Mouse (Mus musculus) erythroblast, embryonic 14.5 days (primary cell): ENCODE results near the gene Cgref1. TPM values are rescaled to one million over a fixed set of nuclear protein-coding genes. Genes with fewer than 3 reads are reported as not detected.

ENCODE experiments used
- H3K27me3 ChIP-seq: 2 replicates; pipeline ENCODE4 v1.6.1; 2012; ENCODE audit warnings: inconsistent platforms; ENCODE audit not compliant: control insufficient read depth
- H3K36me3 ChIP-seq: 2 replicates; pipeline ENCODE4 v1.6.1; 2012; ENCODE audit warnings: mild to moderate bottlenecking, inconsistent platforms; ENCODE audit not compliant: control insufficient read depth
- H3K4me1 ChIP-seq: 2 replicates; pipeline ENCODE4 v1.6.1; 2012; ENCODE audit warnings: inconsistent platforms; ENCODE audit not compliant: control insufficient read depth
- H3K4me3 ChIP-seq: replicated peaks from 2 replicates; pipeline ENCODE3; 2012; ENCODE audit warnings: moderate library complexity, mild to moderate bottlenecking, inconsistent platforms
- H3K9me3 ChIP-seq: 2 replicates; pipeline ENCODE4 v1.6.1; 2012; ENCODE audit warnings: low read length, inconsistent platforms, mixed read lengths; ENCODE audit not compliant: control insufficient read depth
- GATA1 ChIP-seq: IDR thresholded peaks from 2 replicates; pipeline ENCODE4 v1.6.1; 2012; ENCODE audit warnings: low read length, inconsistent platforms, mixed read lengths
- TAL1 ChIP-seq: IDR thresholded peaks from 3 replicates; pipeline ENCODE4 v1.6.1; 2012; ENCODE audit warnings: low read length, inconsistent platforms, mixed read lengths
- polyA plus RNA-seq: library from polyadenylated mRNA; stranded (reverse); fragments of >175 nt; gene quantifications from 2 replicates; pipeline ENCODE4 v1.2.3, GENCODE M21; 2012

Gene Cgref1
- polyA plus RNA-seq, 1 experiment: not detected

GRCm38 (mm10) chr5:30961545-30962505 lies 16.4 kb upstream of the Cgref1 start:
- Histone ChIP-seq H3K4me1 (peaks cover 39% of the 10 kb centered on the region), H3K36me3 (peaks cover 22% of the 10 kb centered on the region), H3K4me3 (no peak overlapping the region), H3K9me3 (peaks cover 9% of the 10 kb centered on the region; the same call in 1 of the 2 replicates), H3K27me3 (peaks cover 9% of the 10 kb centered on the region)
- TF ChIP-seq GATA1 (no peak), TAL1 (no peak)

GRCm38 (mm10) chr5:30960814-30961213 lies 15.4 kb upstream of the Cgref1 start:
- Histone ChIP-seq H3K4me3 (peak overlapping the region; percentile 87), H3K4me1 (peaks cover 39% of the 10 kb centered on the region), H3K9me3 (peaks cover 9% of the 10 kb centered on the region; the same call in 1 of the 2 replicates), H3K36me3 (peaks cover 28% of the 10 kb centered on the region), H3K27me3 (peaks cover 9% of the 10 kb centered on the region)
- no peak for TF ChIP-seq TAL1

GRCm38 (mm10) chr5:30959966-30960501 lies 14.6 kb upstream of the Cgref1 start, which contains the start of gene Preb:
Preb (minus strand) TSS chr5:30960361.
- H3K36me3 ChIP-seq: peaks cover 36% of the 10 kb centered on the region
- TF ChIP-seq TAL1 (no peak), GATA1 (no peak)
- peak within 1 kb of the TSS; percentile 87 for H3K4me3 ChIP-seq
- H3K27me3 ChIP-seq: peaks cover 9% of the 10 kb centered on the region
- peaks cover 9% of the 10 kb centered on the region; the same call in 1 of the 2 replicates for H3K9me3 ChIP-seq
- peaks cover 39% of the 10 kb centered on the region for H3K4me1 ChIP-seq

- Histone ChIP-seq H3K4me3 (peak overlapping the region; percentile 87), H3K36me3 (peaks cover 43% of the 10 kb centered on the region), H3K4me1 (peaks cover 39% of the 10 kb centered on the region), H3K9me3 (peaks cover 9% of the 10 kb centered on the region; the same call in 1 of the 2 replicates), H3K27me3 (peaks cover 9% of the 10 kb centered on the region)
- TF ChIP-seq GATA1: no peak
- TF ChIP-seq TAL1: no peak
These were observed 13.9 kb upstream of the Cgref1 start for GRCm38 (mm10) chr5:30959198-30959854.

GRCm38 (mm10) chr5:30957891-30958290 lies 12.5 kb upstream of the Cgref1 start:
- Histone ChIP-seq H3K9me3 (peaks cover 6% of the 10 kb centered on the region; the same call in 1 of the 2 replicates), H3K4me1 (peaks cover 39% of the 10 kb centered on the region), H3K4me3 (no peak overlapping the region), H3K36me3 (peaks cover 58% of the 10 kb centered on the region), H3K27me3 (peaks cover 4% of the 10 kb centered on the region)
- TF ChIP-seq GATA1 (no peak), TAL1 (no peak)

- H3K27me3 ChIP-seq: no peaks in the 10 kb centered on the region
- peaks cover 31% of the 10 kb centered on the region for H3K4me1 ChIP-seq
- H3K9me3 ChIP-seq: peaks cover 6% of the 10 kb centered on the region; the same call in 1 of the 2 replicates
- H3K36me3 ChIP-seq: peaks cover 71% of the 10 kb centered on the region
- H3K4me3 ChIP-seq: no peak overlapping the region
- TF ChIP-seq GATA1: no peak
- TF ChIP-seq TAL1: no peak
These were observed 10.4 kb upstream of the Cgref1 start for GRCm38 (mm10) chr5:30955751-30956150.

GRCm38 (mm10) chr5:30954556-30954955 lies 9.2 kb upstream of the Cgref1 start:
- H3K9me3 ChIP-seq: peaks cover 6% of the 10 kb centered on the region; the same call in 1 of the 2 replicates
- peaks cover 35% of the 10 kb centered on the region for H3K4me1 ChIP-seq
- peaks cover 71% of the 10 kb centered on the region for H3K36me3 ChIP-seq
- H3K27me3 ChIP-seq: peaks cover 2% of the 10 kb centered on the region
- H3K4me3 ChIP-seq: no peak overlapping the region
- TF ChIP-seq GATA1: no peak
- TF ChIP-seq TAL1: no peak

GRCm38 (mm10) chr5:30954065-30954464 lies 8.7 kb upstream of the Cgref1 start:
- no peak overlapping the region for H3K4me3 ChIP-seq
- H3K4me1 ChIP-seq: peaks cover 35% of the 10 kb centered on the region
- peaks cover 69% of the 10 kb centered on the region for H3K36me3 ChIP-seq
- H3K9me3 ChIP-seq: peaks cover 6% of the 10 kb centered on the region; the same call in 1 of the 2 replicates
- TF ChIP-seq TAL1: no peak
- peaks cover 7% of the 10 kb centered on the region for H3K27me3 ChIP-seq

GRCm38 (mm10) chr5:30952551-30952950 lies 7.2 kb upstream of the Cgref1 start:
- Histone ChIP-seq H3K9me3 (peaks cover 3% of the 10 kb centered on the region; the same call in 1 of the 2 replicates), H3K4me1 (peaks cover 23% of the 10 kb centered on the region), H3K27me3 (peaks cover 11% of the 10 kb centered on the region), H3K36me3 (peaks cover 54% of the 10 kb centered on the region), H3K4me3 (no peak overlapping the region)
- TF ChIP-seq TAL1 (no peak), GATA1 (no peak)
